ENCODE assay signal across 9 mouse cellular contexts in genomic region chr5:142962444-142962961, GRCm38 (mm10). TPM values are rescaled to one million over a fixed set of nuclear protein-coding genes. Genes with fewer than 3 reads are reported as not detected.
DNase-seq lines count a peak whose midpoint lies in the region; ATAC-seq and TF ChIP-seq lines count a peak whose summit lies in the region.
"Had no signal": no experiment of that assay in that cellular context is flagged by ENCODE, and none has a peak within 500 bp of the region (broad histone marks: within the 10 kb centered on the region; RNA-seq: fewer than 3 reads in every experiment).

No protein-coding gene starts in this region.

- 11% methylated on average over 11 of the region's 11 CpGs for WGBS in heart, embryonic 14.5 days
- 4% methylated on average over 11 of the region's 11 CpGs for WGBS in hindbrain, postnatal 0 days

- intact Hi-C loops in heart, postnatal 10 days (cut with DNase I): loop anchor here (2.0 kb wide), 1 partner anchor 72 kb away; no protein-coding TSS in a partner anchor

- H3K4me2 ChIP-seq in heart, embryonic 14.5 days (ENCODE audit: low read length): peak overlapping the region; percentile 95
- H3K4me2 ChIP-seq in hindbrain, postnatal 0 days (ENCODE audit: low read depth, low read length): peak overlapping the region; percentile 82

- peak overlapping the region; percentile 63 to 76 for H3K4me3 ChIP-seq in heart, embryonic 14.5 days (ENCODE audit: control insufficient read depth in 1 of 2, insufficient read depth in 1 of 2, low read depth in 1 of 2, low read length in 2 of 2)
- H3K4me3 ChIP-seq in hindbrain, postnatal 0 days (ENCODE audit: low read length): peak overlapping the region; percentile 89

- TF ChIP-seq CTCF in hindbrain, postnatal 0 days (IDR thresholded peaks at IDR 0.05; ENCODE audit: low read depth): no peak

- H3K27me3 ChIP-seq in heart, embryonic 14.5 days (ENCODE audit: control insufficient read depth, insufficient read depth, low read length): no peaks in the 10 kb centered on the region
- no peaks in the 10 kb centered on the region for H3K27me3 ChIP-seq in hindbrain, postnatal 0 days (ENCODE audit: insufficient read depth, low read length)
- H3K27me3 ChIP-seq: Patski had no signal

- peaks cover 24 to 31% of the 10 kb centered on the region in 2 experiments for H3K4me1 ChIP-seq in heart, embryonic 14.5 days (ENCODE audit: control insufficient read depth in 2 of 2, insufficient read depth in 2 of 2, low read length in 2 of 2)
- H3K4me1 ChIP-seq in hindbrain, postnatal 0 days (ENCODE audit: insufficient read depth, low read length): peaks cover 17% of the 10 kb centered on the region

- H3K9ac ChIP-seq in heart, embryonic 14.5 days (ENCODE audit: low read length): peak overlapping the region; percentile 91
- H3K9ac ChIP-seq in hindbrain, postnatal 0 days (replicated peaks; ENCODE audit: low read length): peak overlapping the region; percentile 98

- 0 out of 2 replicates have a peak, but pooled peaks cover 2% of the 10 kb centered on the region for H3K36me3 ChIP-seq in heart, embryonic 14.5 days (ENCODE audit: control insufficient read depth, insufficient read depth, low read length)
- no peaks in the 10 kb centered on the region for H3K36me3 ChIP-seq in hindbrain, postnatal 0 days (ENCODE audit: insufficient read depth, low read length)

- no peak for ATAC-seq in heart, embryonic 14.5 days (ENCODE audit: insufficient number of reproducible peaks, insufficient read depth, low FRiP score, low read depth)
- no peak for ATAC-seq in hindbrain, postnatal 0 days
- ATAC-seq: Patski had no signal

- H3K27ac ChIP-seq in heart, embryonic 14.5 days (replicated peaks in 1 of 2; ENCODE audit: control insufficient read depth in 1 of 2, insufficient read depth in 1 of 2, low read depth in 2 of 2, low read length in 2 of 2): peak overlapping the region; percentile 58 to 89
- peak overlapping the region; percentile 97 for H3K27ac ChIP-seq in hindbrain, postnatal 0 days

- DNase-seq in heart, postnatal 10 days: no peak
- peak; percentile 54 for DNase-seq in embryo, embryonic 10.5 days (ENCODE audit: low spot score)
- no peak for DNase-seq in hindbrain, postnatal 0 days (ENCODE audit: low spot score)
- peak; percentile 48 for DNase-seq in lung, postnatal 10 days
- no peak for DNase-seq in cerebellum, postnatal 14 days
- DNase-seq in adrenal gland, postnatal 4 days (ENCODE audit: low spot score in 2 of 2): no peak
- DNase-seq in gastrocnemius, postnatal 10 days: no peak

- H3K9me3 ChIP-seq in heart, embryonic 14.5 days (ENCODE audit: control insufficient read depth, low read length): no peaks in the 10 kb centered on the region
- no peaks in the 10 kb centered on the region for H3K9me3 ChIP-seq in hindbrain, postnatal 0 days (ENCODE audit: low read length)

RNA-seq across cellular contexts. Expression of gene Fscn1, which starts 2.4 kb away (rescaled TPM):
- 120 and 124 TPM in 2 replicates for polyA plus RNA-seq in heart, embryonic 14.5 days (2014; fragmentation: Nextera tagmentation; extraction: Ambion mirVana)
- total RNA-seq in heart, postnatal 10 days (2021): 100 to 1,000 TPM; 103 to 132 TPM
- total RNA-seq in hindbrain, postnatal 0 days (2014; rRNA removed): 613 and 715 TPM in 2 replicates
- 412 and 457 TPM in 2 replicates for polyA plus RNA-seq in hindbrain, postnatal 0 days (2015; fragmentation: Nextera tagmentation; extraction: Ambion mirVana)
- 100 to 1,000 TPM; 122 to 151 TPM for total RNA-seq in adrenal gland, postnatal 4 days (2021)
- total RNA-seq in gastrocnemius, postnatal 10 days (2021): 100 to 1,000 TPM in 1 of 2 experiments, 10 to 100 TPM in 1; 94.0 to 121 TPM

RNA-seq across cellular contexts. Expression of gene Actb, which starts 55.9 kb away (rescaled TPM):
- 5,159 and 5,554 TPM in 2 replicates for polyA plus RNA-seq in heart, embryonic 14.5 days (2014; fragmentation: Nextera tagmentation; extraction: Ambion mirVana)
- total RNA-seq in heart, postnatal 10 days (2021): 1,000 to 10,000 TPM; 1,831 to 2,004 TPM
- 5,437 and 5,693 TPM in 2 replicates for total RNA-seq in hindbrain, postnatal 0 days (2014; rRNA removed)
- 15,098 and 15,291 TPM in 2 replicates for polyA plus RNA-seq in hindbrain, postnatal 0 days (2015; fragmentation: Nextera tagmentation; extraction: Ambion mirVana)
- total RNA-seq in adrenal gland, postnatal 4 days (2021): 1,000 to 10,000 TPM; 3,089 to 3,273 TPM
- total RNA-seq in gastrocnemius, postnatal 10 days (2021): 1,000 to 10,000 TPM; 1,451 to 1,869 TPM

Comparison
In these comparisons a context has a peak if more than half of its experiments do, and no peak if none do; other contexts are left out.
1. DNase-seq: peak in embryo, embryonic 10.5 days (single experiment) and lung, postnatal 10 days (single experiment); none in heart, postnatal 10 days (0 of 2), hindbrain, postnatal 0 days (single experiment), cerebellum, postnatal 14 days (0 of 2), adrenal gland, postnatal 4 days (0 of 2) and gastrocnemius, postnatal 10 days (single experiment).